Mouse (Mus musculus) cerebellum, adult 18-20 months (tissue): ENCODE measurements around the gene Wfdc6a.
"Not testable (repeated sequence)": the region's sequence is repeated elsewhere in the genome, so short reads cannot be mapped to it uniquely, and the experiment has no call there.

Source experiments
- DNase-seq, 2 experiments: peaks; one replicate each; pipeline ENCODE4 v3.0.0; 2021

The Wfdc6a gene

DNA sequence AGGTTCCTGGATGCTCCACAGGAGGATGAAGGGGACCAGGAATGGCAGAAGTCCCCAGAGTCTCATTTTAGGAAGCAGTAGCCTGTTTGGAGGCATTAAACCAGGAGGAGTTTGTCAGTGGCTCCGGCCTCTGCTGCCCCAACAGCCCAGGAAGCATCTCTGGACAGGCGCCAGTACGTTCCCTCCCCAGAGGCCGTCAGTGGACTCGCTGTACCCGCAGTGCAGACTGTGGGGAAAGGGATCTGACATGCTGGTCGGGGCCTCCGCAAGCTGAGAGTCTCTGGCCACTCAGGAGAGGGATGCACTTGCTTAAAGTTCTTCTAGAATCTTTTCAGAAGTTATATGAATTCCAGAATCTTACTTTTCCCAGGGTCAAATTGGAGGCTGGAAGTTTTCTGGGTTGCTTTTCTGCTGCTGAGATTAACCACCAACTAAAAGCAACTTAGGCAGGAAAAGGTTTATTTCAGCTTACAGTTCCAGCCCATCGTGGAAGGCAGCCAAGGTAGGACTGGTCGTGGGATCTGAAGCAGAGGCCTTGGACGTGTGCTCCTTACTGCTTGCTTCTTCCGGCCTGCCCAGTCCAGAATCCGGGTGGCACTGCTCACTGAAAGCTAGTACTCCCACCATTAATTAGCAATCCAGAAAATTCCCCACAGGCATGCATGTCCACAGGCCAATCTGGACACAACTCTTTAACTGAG, at the start of gene Wfdc6a:
Gene Wfdc6a, minus strand, starts transcription at position 423 of the 701 bp plus-strand sequence.
- not testable (repeated sequence) for DNase-seq

DNA sequence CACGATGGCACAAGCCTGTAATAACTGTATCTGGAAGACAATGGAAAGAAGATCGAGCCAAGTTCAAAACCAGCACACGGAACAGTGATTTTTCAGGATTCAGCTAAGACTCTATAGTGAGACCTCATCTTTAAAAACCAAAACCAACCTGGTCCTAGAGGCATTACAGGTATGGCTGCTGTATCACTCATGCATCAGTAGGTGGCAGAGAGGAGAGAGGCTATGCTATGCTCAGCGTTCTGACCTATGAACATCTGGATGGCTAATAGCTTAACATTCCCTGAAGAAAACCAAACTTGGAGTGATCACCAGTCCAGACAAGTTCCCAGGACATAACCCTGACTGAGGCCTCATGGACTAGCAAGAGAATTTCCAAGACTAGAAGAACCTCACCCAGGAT, 36.5 kb upstream of the Wfdc6a start:
- DNase-seq: no peak

DNA sequence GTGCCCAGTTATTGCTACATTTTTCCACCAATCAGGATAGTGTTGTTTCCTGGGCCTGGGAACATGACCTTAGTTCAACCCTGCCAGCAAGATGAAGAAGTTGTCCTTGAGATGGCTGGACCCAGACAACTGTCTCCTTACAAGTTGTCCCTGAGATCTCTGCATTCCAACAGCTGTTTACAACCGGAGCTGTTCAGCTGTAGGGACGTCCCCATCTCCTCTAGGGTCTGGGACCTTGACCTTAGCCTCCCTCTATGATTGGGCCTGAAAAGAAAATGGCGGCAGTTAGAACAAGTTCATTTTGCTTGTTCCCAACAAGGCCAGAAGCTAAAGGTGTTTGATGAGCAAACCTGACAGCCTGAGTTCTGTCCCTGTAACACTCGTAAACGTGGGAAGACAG, 33.8 kb upstream of the Wfdc6a start:
- no peak for DNase-seq

DNA sequence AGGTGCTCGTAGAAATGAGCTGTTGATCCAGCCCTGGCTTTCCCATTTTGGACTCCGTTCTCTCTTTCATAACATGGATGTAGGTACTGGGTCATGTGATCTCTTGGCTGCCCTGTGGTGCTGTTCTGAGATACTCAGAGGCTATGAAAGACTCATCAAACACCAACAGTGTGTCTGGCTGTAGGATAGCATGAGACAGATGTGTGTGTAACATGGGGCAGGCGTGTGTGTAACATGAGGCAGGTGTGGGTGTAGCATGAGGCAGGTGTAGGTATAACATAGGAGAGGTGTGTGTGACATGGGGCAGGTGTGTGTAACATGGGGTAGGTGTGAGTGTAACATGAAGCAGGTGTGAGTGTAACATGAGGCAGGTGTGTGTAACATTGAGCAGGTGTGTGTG, 30.1 kb upstream of the Wfdc6a start:
- no peak for DNase-seq

DNA sequence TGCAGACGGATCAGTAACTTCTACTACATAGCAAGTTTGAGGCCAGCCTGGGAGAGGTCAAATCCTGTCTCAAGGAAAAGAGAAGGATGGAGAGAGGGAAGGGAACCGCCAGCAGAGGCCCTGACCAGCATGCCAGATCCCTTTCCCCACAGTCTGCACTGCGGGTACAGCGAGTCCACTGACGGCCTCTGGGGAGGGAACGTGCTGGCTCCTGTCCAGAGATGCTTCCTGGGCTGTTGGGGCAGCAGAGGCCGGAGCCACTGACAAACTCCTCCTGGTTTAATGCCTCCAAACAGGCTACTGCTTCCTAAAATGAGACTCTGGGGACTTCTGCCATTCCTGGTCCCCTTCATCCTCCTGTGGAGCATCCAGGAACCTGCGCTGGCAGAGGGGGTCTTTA, 28.2 kb upstream of the Wfdc6a start, which contains the start of the genes Wfdc6b and Wfdc8:
Gene Wfdc6b, plus strand, starts transcription at position 52 of the 400 bp plus-strand sequence.
Gene Wfdc8, minus strand, starts transcription at position 156 of the 400 bp plus-strand sequence.
- DNase-seq: peak in 1 of 2 experiments; percentile 11

DNA sequence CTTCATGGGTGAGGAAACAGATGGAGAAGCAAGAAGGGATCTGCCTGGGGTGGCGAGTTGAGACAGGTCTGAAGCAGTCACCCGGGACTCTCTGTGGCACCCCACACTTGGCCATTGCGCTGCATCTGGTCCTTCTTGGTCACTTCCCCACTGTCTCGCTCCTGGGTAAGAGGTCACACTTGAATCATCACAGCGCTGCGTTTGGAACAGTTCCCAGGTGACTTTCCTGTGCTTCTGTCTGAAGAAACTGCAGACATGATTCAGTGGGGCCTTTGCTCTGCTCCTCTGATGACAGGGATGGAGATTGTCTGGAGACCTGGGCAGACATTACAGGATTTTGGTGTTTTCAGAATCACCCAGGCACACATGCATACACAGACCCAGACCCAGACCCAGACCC, 23.5 kb upstream of the Wfdc6a start:
- no peak for DNase-seq

DNA sequence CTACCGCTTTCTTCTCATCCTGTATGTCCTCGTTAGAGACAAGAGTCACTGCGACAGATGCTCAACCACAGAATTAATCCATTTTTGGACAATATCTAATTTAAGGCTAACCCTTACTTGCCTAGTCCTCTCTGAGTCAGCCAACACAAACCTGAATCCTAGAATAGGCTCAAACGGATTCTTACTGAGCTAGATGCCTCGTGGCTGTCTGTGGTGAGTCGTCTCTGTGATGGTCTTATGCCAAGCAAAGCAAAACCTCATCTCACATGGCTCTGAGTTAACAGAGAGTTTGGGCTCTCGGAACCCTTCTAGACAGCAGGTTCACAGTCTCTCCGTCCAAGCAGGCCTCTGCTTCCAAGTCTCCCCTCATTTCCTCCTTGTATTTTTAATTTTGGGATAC, 19.2 kb upstream of the Wfdc6a start:
- no peak for DNase-seq

DNA sequence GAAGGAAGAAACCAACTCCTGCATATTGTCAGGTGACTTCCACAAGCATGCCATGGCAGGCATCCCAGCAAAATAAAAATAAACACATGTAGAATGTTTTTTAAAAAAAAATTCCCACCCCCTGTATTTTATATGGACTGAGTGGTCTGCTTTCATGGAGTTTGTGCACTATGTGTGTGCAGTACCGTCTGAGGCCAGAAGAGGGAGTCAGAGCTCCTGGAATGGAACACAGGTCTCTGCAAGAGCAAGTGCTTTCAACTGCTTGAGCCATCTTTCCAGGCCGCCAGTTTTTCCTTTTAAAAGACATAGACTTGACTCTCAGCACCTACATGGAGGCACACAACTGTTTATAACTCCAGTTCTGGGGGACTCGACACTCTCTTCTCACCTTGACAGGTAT, 18.2 kb upstream of the Wfdc6a start:
- DNase-seq: no peak

DNA sequence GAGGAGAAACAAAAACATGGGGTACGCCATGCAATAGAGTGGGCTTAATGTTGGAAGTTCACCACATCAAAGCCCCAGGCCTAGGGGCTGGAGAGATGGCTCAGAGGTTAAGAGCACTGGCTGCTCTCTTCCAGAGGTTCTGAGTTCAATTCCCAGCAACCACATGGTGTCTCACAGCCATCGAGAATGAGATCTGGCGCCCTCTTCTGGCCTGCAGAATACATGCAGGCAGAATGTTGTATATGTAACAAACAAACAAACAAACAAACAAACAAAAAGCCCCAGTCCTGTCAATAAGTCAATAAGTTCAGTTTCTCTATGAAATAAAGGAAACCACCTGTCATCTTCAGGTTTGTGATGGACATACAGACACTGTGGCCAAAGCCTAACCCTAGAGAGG, 14.9 kb upstream of the Wfdc6a start:
- DNase-seq: no peak

DNA sequence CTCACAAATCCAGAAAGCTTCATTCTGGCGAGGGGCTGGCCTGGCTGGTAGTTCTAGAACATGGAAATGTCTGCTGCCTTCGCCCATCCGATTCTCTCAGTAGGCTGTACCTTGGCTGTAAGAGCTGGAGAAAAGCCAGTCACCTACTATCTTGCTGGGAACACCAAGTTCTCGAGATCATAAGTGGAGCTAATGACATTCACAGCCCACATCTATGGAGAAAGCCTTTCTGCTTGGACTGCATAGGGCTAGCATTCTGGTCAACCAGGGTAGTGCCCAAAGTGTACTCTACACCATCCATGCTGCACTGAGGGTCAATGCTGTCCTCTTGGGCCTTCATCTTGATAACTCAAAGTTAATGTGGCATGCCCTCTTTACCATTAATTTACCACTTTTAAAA, 8.2 kb upstream of the Wfdc6a start, which contains the start of gene Eppin:
Gene Eppin, minus strand, starts transcription at position 101 of the 400 bp plus-strand sequence.
- no peak for DNase-seq

DNA sequence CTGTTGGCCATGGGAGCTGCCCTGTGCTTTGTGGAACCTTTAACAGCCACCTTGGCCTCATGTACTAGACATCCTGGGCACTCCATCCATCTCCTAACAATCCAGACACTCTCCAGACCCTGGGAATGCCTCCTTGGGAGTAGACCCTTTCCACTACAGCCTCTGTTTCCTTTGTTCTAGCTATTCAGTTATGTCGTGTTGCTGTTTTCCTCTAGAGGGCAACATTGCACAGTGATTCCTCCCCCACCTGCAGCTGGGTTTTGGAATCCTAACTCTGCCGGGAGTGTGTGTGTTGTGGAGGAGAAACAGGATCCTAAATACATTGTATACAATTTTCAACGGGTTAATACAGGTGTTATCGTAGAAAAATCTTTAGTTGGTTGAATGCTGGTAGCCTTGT, 6.8 kb upstream of the Wfdc6a start:
- no peak for DNase-seq

DNA sequence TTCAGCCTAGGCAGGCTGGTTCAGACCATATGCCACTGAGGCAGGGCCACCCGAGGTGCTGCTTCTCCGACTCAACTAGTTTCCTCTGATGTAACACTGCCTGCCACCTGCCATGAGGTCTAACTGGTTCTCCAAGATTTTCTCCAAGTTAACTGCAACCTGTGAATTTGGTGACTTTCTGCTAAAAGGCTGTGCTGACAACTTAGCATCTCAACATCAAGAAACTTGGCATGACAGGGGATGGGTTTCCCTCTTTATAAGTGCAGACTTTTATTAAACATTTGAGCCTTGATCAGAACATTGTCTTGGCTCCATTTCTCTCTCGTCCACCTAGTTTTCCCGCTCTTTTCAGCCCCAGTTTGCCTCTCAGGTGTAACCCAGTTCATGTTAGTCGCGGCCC, 11.9 kb downstream of the Wfdc6a start, which contains the start of gene Spint3:
Gene Spint3, minus strand, starts transcription at position 101 of the 400 bp plus-strand sequence.
- not testable (repeated sequence) for DNase-seq

DNA sequence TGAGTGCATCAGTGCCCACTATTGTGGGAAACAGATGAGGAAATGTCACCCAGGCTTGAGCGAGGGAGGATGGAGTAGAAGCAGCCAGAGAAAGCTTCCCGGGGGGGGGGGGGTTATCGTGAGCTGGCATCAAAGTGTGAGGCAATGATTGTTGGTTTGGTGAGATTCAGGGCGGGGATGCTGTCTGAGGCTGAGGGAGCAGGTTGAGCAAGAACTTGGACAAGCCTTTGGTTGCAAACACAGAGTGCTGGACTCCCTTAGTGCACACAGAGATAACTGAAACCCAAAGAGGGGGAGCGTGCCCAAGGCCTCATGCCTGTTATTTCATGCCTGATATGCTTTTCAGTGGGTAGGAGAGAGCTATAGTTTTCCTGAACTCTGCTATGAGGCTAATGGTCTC, 17.8 kb downstream of the Wfdc6a start:
- DNase-seq: no peak

DNA sequence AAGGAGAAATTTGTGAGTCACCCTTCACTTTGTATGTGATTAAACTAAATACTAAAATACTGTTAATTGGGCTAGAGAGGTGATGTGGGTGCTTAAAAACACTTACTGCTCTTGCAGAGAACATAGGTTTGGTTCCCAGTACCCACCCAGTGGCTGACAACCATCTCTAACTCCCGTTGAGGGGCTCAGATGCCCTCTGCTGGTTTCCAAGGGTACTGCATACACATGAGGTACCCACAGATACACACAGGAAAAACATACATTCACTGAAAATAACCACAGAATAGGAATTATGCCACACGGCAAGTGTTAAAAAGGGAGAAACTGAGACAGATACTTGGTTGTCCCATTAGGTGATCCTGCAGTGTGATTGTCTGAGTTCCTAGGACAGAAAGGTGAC, 18.2 kb downstream of the Wfdc6a start:
- no peak for DNase-seq

DNA sequence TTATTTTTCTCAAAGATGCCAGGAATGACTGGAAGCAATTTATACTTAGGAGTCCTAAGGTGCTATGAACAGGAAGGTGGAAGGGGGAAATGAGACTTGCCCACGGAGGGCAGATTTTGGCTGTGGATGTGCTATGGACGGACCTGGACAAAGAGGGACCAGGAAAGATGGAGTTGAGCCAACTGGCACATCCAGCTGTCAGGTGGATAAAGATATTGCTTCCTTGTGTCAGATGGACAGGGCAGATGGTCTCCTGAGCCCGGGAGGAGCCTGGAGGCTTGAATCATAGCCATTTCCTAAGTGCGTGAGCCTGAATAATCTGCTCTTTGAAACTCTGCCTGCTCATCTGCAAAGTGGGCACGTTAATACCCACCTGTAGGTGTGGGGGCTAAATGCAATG, 20.9 kb downstream of the Wfdc6a start:
- DNase-seq: no peak

DNA sequence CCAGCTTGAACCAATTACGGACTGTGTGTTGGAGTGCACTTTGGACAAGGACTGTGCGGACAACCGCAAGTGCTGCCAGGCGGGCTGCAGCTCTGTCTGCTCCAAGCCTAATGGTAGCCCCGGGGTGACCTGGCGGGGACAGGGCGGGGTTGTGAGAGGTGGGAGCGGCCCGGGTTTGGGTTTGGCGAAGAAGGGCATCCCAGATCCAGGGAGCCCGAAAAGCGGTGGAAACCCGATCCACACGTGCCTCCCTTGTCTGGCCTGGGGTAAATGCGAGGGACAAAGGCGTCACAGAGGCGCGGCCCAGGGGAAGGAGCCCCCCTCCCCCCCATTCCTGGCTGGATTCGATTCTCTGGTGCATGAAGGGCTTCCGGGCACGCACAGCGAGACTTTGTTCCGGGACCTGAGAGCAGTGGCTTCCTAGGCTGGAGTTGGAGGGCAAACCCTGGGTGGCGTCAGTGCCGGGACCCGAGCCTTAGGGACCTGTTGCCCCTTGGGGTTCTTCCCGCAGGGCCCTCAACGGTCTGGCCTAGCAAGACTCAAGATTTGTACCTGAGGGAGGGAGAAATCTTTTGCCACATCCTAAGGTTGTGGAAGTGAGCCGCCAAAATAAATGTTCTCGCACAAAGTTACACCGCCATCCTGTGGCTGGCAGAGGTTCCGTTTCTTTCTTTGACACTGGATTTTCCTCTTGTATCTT, 21.8 kb downstream of the Wfdc6a start:
- peak in 1 of 2 experiments; percentile 3 for DNase-seq

DNA sequence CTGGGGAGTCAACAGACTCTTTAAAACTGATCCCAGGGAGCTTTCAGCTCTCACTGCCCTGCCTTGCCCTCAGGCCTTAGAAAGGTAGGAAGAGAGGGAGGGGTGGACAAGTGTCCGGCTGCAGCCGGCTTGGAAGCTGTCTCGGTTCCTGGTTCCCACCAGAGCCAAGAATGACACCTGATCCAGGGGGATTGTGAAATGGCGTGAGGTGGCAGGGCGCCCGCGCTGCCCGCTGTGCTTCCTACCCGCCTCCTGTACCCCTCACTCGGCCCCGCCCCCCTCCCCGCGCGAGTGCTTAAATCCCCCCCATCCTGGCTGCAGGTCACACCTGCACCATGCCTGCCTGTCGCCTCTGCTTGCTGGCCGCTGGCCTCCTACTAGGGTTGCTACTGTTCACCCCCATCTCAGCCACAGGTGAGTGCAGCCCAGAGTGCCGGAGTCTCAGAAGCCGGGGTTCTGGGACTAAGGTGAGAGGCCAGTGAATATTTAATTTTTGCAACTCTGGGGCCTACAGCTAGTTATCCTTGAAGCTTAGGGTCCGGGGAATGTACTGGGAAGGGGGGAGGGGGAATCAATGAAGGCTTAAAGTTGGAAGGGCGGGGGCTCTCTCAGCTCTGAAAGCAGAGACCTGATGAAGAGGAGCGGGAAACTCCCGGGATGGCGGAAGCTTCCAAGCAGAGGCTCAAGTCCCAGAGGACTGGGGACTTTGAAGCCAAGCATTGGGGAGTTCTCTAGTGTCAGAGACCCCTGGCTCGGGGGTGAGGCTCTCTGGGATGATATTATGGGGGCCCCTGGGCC, 22.7 kb downstream of the Wfdc6a start, which contains the start of gene Wfdc2:
Gene Wfdc2, plus strand, starts transcription at position 23 of the 798 bp plus-strand sequence.
- DNase-seq: no peak

DNA sequence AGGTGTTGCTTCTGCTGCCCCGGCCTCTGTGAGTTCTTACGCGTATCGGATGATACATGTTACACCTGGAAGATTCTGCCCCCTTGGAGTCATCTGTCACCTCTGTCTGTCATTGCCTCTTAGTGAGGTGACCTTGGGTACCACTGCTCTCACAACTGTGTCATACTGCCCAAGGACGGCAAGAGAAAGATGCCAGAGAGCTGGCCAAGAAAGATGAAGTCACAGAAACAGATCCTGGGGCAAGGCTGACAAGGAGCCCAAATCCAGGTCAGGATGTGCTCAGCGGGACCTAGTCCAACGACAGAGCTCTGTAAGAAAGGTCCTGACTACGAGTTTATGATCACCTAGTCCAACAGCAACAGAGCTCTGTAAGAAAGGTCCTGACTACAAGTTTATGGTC, 25.1 kb downstream of the Wfdc6a start:
- DNase-seq: no peak

DNA sequence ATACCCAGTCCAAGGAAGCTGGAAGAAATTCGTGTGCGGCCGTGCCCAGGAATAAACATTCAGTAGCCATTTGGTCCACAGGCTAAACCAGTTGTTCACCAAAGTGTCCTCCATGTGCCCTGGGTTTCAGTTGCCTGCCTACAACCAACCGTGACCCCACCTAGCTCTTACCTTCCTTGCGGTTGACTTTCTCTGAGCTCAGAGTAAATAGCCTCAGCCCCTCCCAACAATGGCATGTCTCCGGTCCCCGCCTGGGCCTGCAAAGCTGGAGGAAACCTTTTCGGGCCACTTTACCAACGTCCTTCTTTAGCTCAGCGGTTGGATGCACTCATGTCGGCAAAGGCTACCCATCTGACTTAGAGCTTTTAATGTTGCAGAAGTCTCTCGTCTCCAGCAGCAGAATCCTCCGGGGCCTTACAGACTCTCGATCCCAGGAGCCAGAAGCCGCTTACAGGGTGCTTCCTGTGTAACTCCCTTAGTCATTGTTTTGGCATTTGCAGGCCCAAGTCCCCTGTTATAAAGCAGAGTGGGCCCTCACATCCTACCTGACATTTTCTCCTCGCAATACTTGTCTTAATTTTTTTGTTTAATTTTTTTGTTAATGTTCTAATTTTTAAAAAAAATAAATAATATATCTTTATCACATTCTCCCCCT, 26.1 kb downstream of the Wfdc6a start:
- no peak for DNase-seq

DNA sequence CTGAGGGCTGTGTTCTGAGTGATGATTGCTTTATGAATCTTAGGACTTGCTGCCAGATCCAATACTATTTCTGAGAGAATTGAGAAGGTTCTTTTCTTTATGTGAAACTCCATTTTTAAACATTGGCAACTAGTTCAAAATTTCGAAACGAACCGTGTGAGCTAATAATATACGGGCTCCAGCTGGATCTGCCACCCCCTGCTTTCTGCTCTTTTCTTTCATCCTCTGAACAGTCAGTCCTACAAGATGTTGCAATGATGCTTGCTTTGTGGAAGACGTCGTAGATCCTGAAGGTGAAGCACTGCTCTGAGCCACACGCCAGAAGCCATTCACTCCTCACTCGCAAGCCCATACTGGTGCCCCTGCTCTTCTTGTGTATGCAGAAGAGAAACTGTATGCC, 26.8 kb downstream of the Wfdc6a start:
- no peak for DNase-seq

DNA sequence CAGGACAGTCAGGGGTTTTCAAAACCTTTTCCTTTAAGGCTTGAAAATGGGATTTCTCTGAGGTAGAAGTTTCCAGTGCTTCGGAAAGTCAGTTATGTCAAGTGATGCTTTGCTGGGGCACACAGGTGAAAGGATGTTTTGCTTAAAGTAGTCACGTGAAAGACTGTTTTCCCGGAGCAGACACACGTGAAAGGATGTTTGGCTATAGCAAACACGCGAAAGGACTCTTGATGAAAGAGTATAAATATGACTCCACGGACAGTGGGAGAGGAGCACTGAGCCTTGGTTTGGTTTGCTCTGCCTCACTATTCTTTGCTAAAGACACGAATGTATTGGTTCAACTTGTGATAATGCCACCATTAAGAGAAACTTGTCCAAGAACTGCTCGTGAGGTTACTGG, 33.7 kb downstream of the Wfdc6a start:
- no peak for DNase-seq

DNA sequence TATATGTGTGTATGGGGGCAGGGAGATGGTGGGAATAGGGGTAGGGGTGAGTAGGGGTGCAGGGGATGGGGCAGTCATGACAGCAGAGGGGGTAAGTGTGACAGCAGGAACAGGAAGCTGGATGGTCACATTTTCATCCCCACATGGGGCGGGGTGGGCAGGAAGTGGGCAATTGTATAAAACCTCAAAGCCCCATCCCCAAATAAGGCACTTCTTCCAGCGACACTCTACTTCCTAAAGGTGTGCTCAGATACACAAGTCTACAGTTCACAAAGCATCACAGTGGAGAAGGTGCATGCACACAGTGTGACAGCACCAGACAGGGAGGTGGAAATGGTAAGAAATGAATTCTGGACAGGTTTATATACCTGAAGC, 34.4 kb downstream of the Wfdc6a start:
- no peak for DNase-seq
